Mouse (Mus musculus): ENCODE measurements around the gene Mindy3.

DNA sequence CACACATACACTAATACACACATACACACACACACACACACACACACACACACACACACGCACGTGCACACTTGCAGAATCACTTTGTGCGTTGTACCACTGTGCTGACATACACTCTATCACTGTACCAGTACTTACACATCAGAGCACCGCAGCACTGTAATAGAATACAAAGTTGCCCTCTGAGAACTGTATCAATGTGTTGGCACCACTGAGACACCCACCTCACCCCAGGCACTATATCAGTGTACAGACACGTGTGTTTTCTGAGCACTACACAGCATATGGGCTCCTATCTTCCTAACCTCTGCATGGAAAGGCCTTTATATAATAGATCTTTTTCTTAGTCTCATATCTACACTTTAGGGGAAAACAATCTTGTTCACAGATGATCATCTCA is 64.4 kb downstream of the Mindy3 start:
- no peak for TF ChIP-seq CTCF (IDR thresholded peaks at IDR 0.05; ENCODE audit: low read depth)
- no peak for TF ChIP-seq EP300 (IDR thresholded peaks at IDR 0.05; ENCODE audit: low read depth)
